In the genomic region with DNA sequence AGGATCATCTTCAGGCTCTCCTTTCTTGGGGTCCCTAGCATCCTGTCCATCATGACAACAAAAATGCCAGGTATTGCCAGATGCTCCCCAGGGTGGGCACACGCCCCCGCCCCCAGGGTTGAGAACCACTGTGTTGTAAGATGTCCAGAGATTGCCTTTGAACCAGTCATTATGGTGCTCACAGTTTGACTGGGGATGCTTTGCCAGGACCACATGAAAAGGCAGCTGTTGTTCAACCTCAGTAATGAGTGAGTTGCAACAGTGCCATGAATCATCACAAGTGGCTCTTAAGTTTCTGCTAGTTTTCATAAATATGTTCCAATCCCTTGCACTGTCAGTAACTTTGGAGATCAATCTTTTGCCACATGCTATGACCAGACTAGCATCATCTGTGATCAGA, we compare ENCODE assay signal across 22 mouse cellular contexts. TPM values are rescaled to one million over a fixed set of nuclear protein-coding genes. Genes with fewer than 3 reads are reported as not detected.
DNase-seq lines count a peak whose midpoint lies in the region; ATAC-seq lines count a peak whose summit lies in the region.
"Had no signal": no experiment of that assay in that cellular context is flagged by ENCODE, and none has a peak within 500 bp of the region (broad histone marks: within the 10 kb centered on the region; RNA-seq: fewer than 3 reads in every experiment).

No protein-coding gene starts in this region.

- H3K4me2 ChIP-seq in liver, embryonic 16.5 days (ENCODE audit: low read depth, low read length): peak overlapping the region; percentile 6; the same call in 1 of the 2 replicates
- H3K4me2 ChIP-seq: forebrain, embryonic 15.5 days; heart, embryonic 11.5 days; heart, embryonic 15.5 days; hindbrain, embryonic 13.5 days had no signal

- no peaks in the 10 kb centered on the region for H3K36me3 ChIP-seq in liver, embryonic 16.5 days (ENCODE audit: control insufficient read depth, insufficient read depth)
- peaks cover 27% of the 10 kb centered on the region for H3K36me3 ChIP-seq in forebrain, embryonic 10.5 days (replicated peaks)

- H3K4me3 ChIP-seq in liver, embryonic 16.5 days (ENCODE audit: low read depth, low read length): no peak overlapping the region
- H3K4me3 ChIP-seq in forebrain, embryonic 10.5 days: no peak overlapping the region
- H3K4me3 ChIP-seq: forebrain, embryonic 15.5 days; heart, adult 2 months; heart, embryonic 15.5 days; hindbrain, embryonic 13.5 days had no signal

- WGBS in liver, embryonic 16.5 days (ENCODE audit: insufficient replicate concordance): 58% methylated on average over 2 of the region's 2 CpGs
- WGBS in forebrain, embryonic 10.5 days: 94% methylated on average over 2 of the region's 2 CpGs

- DNase-seq in liver: no peak
- peak; percentile 12 for DNase-seq in lung, postnatal 25 days (ENCODE audit: low spot score)
- DNase-seq in lung, postnatal 4 days: no peak
- DNase-seq in lung, postnatal 36 days: peak; percentile 37
- no peak for DNase-seq in forebrain, embryonic 10.5 days (ENCODE audit: extremely low spot score, low spot score)
- DNase-seq: adrenal gland, postnatal 14 days; cerebellum, adult 11-12 months; cerebellum, adult 9-10 months; cerebellum, postnatal 36 days; gastrocnemius, postnatal 36 days; heart, adult 2 months; heart, postnatal 14 days had no signal

- no peak overlapping the region for H3K27ac ChIP-seq in liver, embryonic 16.5 days (ENCODE audit: low read length)
- no peak overlapping the region for H3K27ac ChIP-seq in forebrain, embryonic 10.5 days
- H3K27ac ChIP-seq: forebrain, embryonic 15.5 days; heart, adult 2 months; heart, embryonic 15.5 days; hindbrain, embryonic 13.5 days; hindbrain, postnatal 0 days had no signal

- no peak overlapping the region for H3K9ac ChIP-seq in liver, embryonic 16.5 days (ENCODE audit: low read depth, low read length)
- H3K9ac ChIP-seq: forebrain, embryonic 15.5 days; heart, embryonic 15.5 days; hindbrain, embryonic 13.5 days had no signal

- H3K4me1 ChIP-seq in liver, embryonic 16.5 days (ENCODE audit: control insufficient read depth, low read depth, low read length): peaks cover 6% of the 10 kb centered on the region
- 0 out of 2 replicates have a peak, but pooled peaks cover 3% of the 10 kb centered on the region for H3K4me1 ChIP-seq in forebrain, embryonic 10.5 days

- no peaks in the 10 kb centered on the region for H3K9me3 ChIP-seq in liver, embryonic 16.5 days (replicated peaks; ENCODE audit: control insufficient read depth, low read length)
- no peaks in the 10 kb centered on the region for H3K9me3 ChIP-seq in forebrain, embryonic 10.5 days
- H3K9me3 ChIP-seq: forebrain, embryonic 15.5 days; G1E; heart, embryonic 15.5 days; hindbrain, embryonic 13.5 days had no signal

- no peak for ATAC-seq in liver, embryonic 16.5 days (ENCODE audit: low read depth)
- ATAC-seq: activated CD4-positive, CD25-positive, alpha-beta regulatory T cell, adult 4 months; CD4-positive, CD25-positive, alpha-beta regulatory T cell, adult 4 months; forebrain, embryonic 15.5 days; hindbrain, postnatal 0 days; Patski had no signal

- no peaks in the 10 kb centered on the region for H3K27me3 ChIP-seq in liver, embryonic 16.5 days (ENCODE audit: control insufficient read depth, insufficient read depth, low read depth, low read length)
- H3K27me3 ChIP-seq in forebrain, embryonic 10.5 days (ENCODE audit: poor library complexity, severe bottlenecking): no peaks in the 10 kb centered on the region
- H3K27me3 ChIP-seq: forebrain, embryonic 15.5 days; heart, embryonic 15.5 days; hindbrain, embryonic 13.5 days; Patski had no signal

RNA-seq across cellular contexts. Expression of gene Gm9803, which starts 3.9 kb away (rescaled TPM):
- polyA plus RNA-seq in liver, embryonic 16.5 days (2015; fragmentation: Nextera tagmentation; extraction: Ambion mirVana): 2.9 and 6.0 TPM in 2 replicates
- polyA plus RNA-seq in forebrain, embryonic 10.5 days (2016; fragmentation: Nextera tagmentation; extraction: Ambion mirVana): 9.4 and 12.7 TPM in 2 replicates

RNA-seq across cellular contexts. Expression of gene 1700021F05Rik, which starts 20.8 kb away (rescaled TPM):
- 21.6 and 26.4 TPM in 2 replicates for polyA plus RNA-seq in liver, embryonic 16.5 days (2015; fragmentation: Nextera tagmentation; extraction: Ambion mirVana)
- 63.6 and 64.3 TPM in 2 replicates for polyA plus RNA-seq in forebrain, embryonic 10.5 days (2016; fragmentation: Nextera tagmentation; extraction: Ambion mirVana)

RNA-seq across cellular contexts. Expression of gene Bend3, which starts 41.3 kb away (rescaled TPM):
- polyA plus RNA-seq in liver, embryonic 16.5 days (2015; fragmentation: Nextera tagmentation; extraction: Ambion mirVana): 0.60 and 0.96 TPM in 2 replicates
- polyA plus RNA-seq in forebrain, embryonic 10.5 days (2016; fragmentation: Nextera tagmentation; extraction: Ambion mirVana): 8.8 and 9.2 TPM in 2 replicates

RNA-seq across cellular contexts. Expression of gene Cd24a, which starts 58.1 kb away (rescaled TPM):
- polyA plus RNA-seq in liver, embryonic 16.5 days (2015; fragmentation: Nextera tagmentation; extraction: Ambion mirVana): 927 and 938 TPM in 2 replicates
- polyA plus RNA-seq in forebrain, embryonic 10.5 days (2016; fragmentation: Nextera tagmentation; extraction: Ambion mirVana): 183 and 206 TPM in 2 replicates

Comparison
In these comparisons a context has a peak if more than half of its experiments do, and no peak if none do; other contexts are left out.
1. DNase-seq: peak in lung, postnatal 25 days (single experiment) and lung, postnatal 36 days (single experiment); none in liver (single experiment), lung, postnatal 4 days (0 of 2) and forebrain, embryonic 10.5 days (single experiment).